Mouse (Mus musculus): ENCODE data around the gene Zswim1. TPM values are rescaled to one million over a fixed set of nuclear protein-coding genes. Genes with fewer than 3 reads are reported as not detected.

Gene Zswim1
- total and polyA plus RNA-seq, 3 experiments, result 8.2 to 17.4 TPM; not detected in 1

- H3K9ac ChIP-seq (ENCODE audit: control insufficient read depth, low read depth, low read length, poor library complexity, severe bottlenecking), result no peak overlapping the region
- H3K36me3 ChIP-seq (ENCODE audit: control insufficient read depth in 1 of 2, insufficient read depth in 2 of 2, low read length in 2 of 2), result peaks cover 0 to 5% of the 10 kb centered on the region in 2 experiments; a peak in 2 of 4 replicates
- H3K27me3 ChIP-seq (ENCODE audit: control insufficient read depth in 1 of 2, insufficient read depth in 2 of 2, low read length in 2 of 2), result no peaks in the 10 kb centered on the region
- no peaks in the 10 kb centered on the region for H3K79me2 ChIP-seq (ENCODE audit: control insufficient read depth, insufficient read depth, low read length, poor library complexity)
- no peak overlapping the region for H3K4me3 ChIP-seq (ENCODE audit: control insufficient read depth in 1 of 2, insufficient read depth in 1 of 2, low read depth in 2 of 2, low read length in 2 of 2)
- no peak for DNase-seq (ENCODE audit: low read depth, low spot score)
- TF ChIP-seq USF1 (IDR thresholded peaks at IDR 0.05; ENCODE audit: low read depth, low read length) (no peak), UBTF (IDR thresholded peaks at IDR 0.05; ENCODE audit: borderline replicate concordance, insufficient read depth, low read depth, low read length) (no peak), NRF1 (IDR thresholded peaks at IDR 0.05; ENCODE audit: insufficient read depth, low read depth, low read length, poor library complexity, severe bottlenecking) (no peak), ZC3H11A (IDR thresholded peaks at IDR 0.05; ENCODE audit: low read depth, low read length) (no peak), MAFK (IDR thresholded peaks at IDR 0.05; ENCODE audit: borderline replicate concordance, low read depth, low read length) (no peak), MYB (IDR thresholded peaks at IDR 0.05; ENCODE audit: low read depth, low read length) (no peak), TCF12 (IDR thresholded peaks at IDR 0.05; ENCODE audit: low read depth, low read length) (no peak), RAD21 (IDR thresholded peaks at IDR 0.05; ENCODE audit: low read depth, low read length) (no peak), MEF2A (IDR thresholded peaks at IDR 0.05; ENCODE audit: extremely low read depth, insufficient replicate concordance, low read depth, low read length, poor library complexity, severe bottlenecking) (no peak), EP300 (IDR thresholded peaks at IDR 0.05; ENCODE audit: low read depth in 1 of 2, low read length in 2 of 2) (no peak), CHD1 (IDR thresholded peaks at IDR 0.05; ENCODE audit: low read depth, low read length) (no peak), HCFC1 (IDR thresholded peaks at IDR 0.05; ENCODE audit: low read depth, low read length) (no peak), SMC3 (IDR thresholded peaks at IDR 0.05; ENCODE audit: low read depth, low read length) (no peak), MXI1 (IDR thresholded peaks at IDR 0.05; ENCODE audit: low read depth, low read length) (no peak)
- no peaks in the 10 kb centered on the region for H3K9me3 ChIP-seq (replicated peaks; ENCODE audit: insufficient read depth, low read length)
- H3K27ac ChIP-seq (ENCODE audit: control insufficient read depth, low read depth, low read length), result no peak overlapping the region
- H3K4me1 ChIP-seq (ENCODE audit: control insufficient read depth in 1 of 2, insufficient read depth in 2 of 2, low read length in 2 of 2), result peaks cover 0 to 9% of the 10 kb centered on the region in 2 experiments; a peak in 3 of 4 replicates
Observed at GRCm38 (mm10) chr2:164778015-164778287, 44.5 kb upstream of the Zswim1 start.

GRCm38 (mm10) chr2:164778809-164779208, 43.7 kb upstream of the Zswim1 start:
- Histone ChIP-seq H3K4me1 (ENCODE audit: control insufficient read depth in 1 of 2, insufficient read depth in 2 of 2, low read length in 2 of 2) (0 out of 4 replicates have a peak, but pooled peaks cover 0 to under 1% of the 10 kb centered on the region in 2 experiments), H3K9me3 (replicated peaks; ENCODE audit: insufficient read depth, low read length) (no peaks in the 10 kb centered on the region), H3K36me3 (ENCODE audit: control insufficient read depth in 1 of 2, insufficient read depth in 2 of 2, low read length in 2 of 2) (no peaks in the 10 kb centered on the region; a peak in 1 of 4 replicates), H3K79me2 (ENCODE audit: control insufficient read depth, insufficient read depth, low read length, poor library complexity) (no peaks in the 10 kb centered on the region), H3K27me3 (ENCODE audit: control insufficient read depth in 1 of 2, insufficient read depth in 2 of 2, low read length in 2 of 2) (no peaks in the 10 kb centered on the region), H3K4me3 (ENCODE audit: control insufficient read depth in 1 of 2, insufficient read depth in 1 of 2, low read depth in 2 of 2, low read length in 2 of 2) (no peak overlapping the region), H3K27ac (ENCODE audit: control insufficient read depth, low read depth, low read length) (no peak overlapping the region), H3K9ac (ENCODE audit: control insufficient read depth, low read depth, low read length, poor library complexity, severe bottlenecking) (no peak overlapping the region)
- DNase-seq (ENCODE audit: low read depth, low spot score), result no peak
- no peak for TF ChIP-seq NRF1 (IDR thresholded peaks at IDR 0.05; ENCODE audit: insufficient read depth, low read depth, low read length, poor library complexity, severe bottlenecking)
- TF ChIP-seq HCFC1 (IDR thresholded peaks at IDR 0.05; ENCODE audit: low read depth, low read length), result no peak
- no peak for TF ChIP-seq MXI1 (IDR thresholded peaks at IDR 0.05; ENCODE audit: low read depth, low read length)
- TF ChIP-seq MAFK (IDR thresholded peaks at IDR 0.05; ENCODE audit: borderline replicate concordance, low read depth, low read length), result no peak
- no peak for TF ChIP-seq MAX (IDR thresholded peaks at IDR 0.05; ENCODE audit: low read length)
- TF ChIP-seq GABPA (IDR thresholded peaks at IDR 0.05; ENCODE audit: low read depth, low read length), result no peak
